In the genomic region with DNA sequence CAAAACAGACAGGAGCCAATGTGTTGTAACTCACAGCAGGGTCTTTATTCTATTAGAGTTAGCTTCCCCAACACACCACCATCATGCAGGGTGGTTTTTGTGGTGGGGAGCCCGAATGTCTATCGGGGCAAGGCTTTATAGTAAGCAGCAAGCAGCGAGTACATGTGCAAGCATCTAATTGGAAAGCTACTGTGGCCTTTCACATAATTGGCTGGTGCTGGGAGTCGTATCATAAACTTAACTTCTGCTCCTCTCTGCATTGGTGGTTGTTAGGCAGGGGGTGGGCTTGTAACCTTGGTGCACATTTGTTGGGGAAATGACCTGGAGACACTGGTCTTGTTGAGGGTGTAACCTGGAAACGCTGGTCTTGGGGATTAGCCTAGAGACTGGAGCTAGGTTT, we compare ENCODE assay signal across 23 mouse cellular contexts.
"Had no signal": no experiment of that assay in that cellular context is flagged by ENCODE, and none has a peak within 500 bp of the region (broad histone marks: within the 10 kb centered on the region; RNA-seq: fewer than 3 reads in every experiment).

No protein-coding gene starts in this region.

- H3K27ac ChIP-seq: heart, adult 2 months; heart, embryonic 10.5 days; hindbrain, embryonic 10.5 days; hindbrain, embryonic 12.5 days; hindbrain, embryonic 14.5 days; intestine, embryonic 15.5 days; left cerebral cortex, adult 2 months; limb, embryonic 10.5 days; limb, embryonic 12.5 days; liver, embryonic 13.5 days; liver, embryonic 15.5 days had no signal

- DNase-seq: gastrocnemius, postnatal 10 days; gastrocnemius, postnatal 25 days; heart, adult 2 months; heart, postnatal 10 days; heart, postnatal 4 days; kidney, adult 18-20 months; kidney, adult 8-10 months; kidney, postnatal 10 days; kidney, postnatal 25 days; kidney, postnatal 4 days; liver; liver, embryonic 13.5 days had no signal

- H3K4me2 ChIP-seq: heart, embryonic 12.5 days; hindbrain, embryonic 12.5 days; hindbrain, embryonic 14.5 days; intestine, embryonic 15.5 days; limb, embryonic 12.5 days; liver, embryonic 11.5 days; liver, embryonic 13.5 days; liver, embryonic 15.5 days had no signal

- H3K4me3 ChIP-seq: heart, adult 2 months; heart, embryonic 10.5 days; heart, embryonic 12.5 days; hindbrain, embryonic 10.5 days; hindbrain, embryonic 12.5 days; intestine, embryonic 15.5 days; left cerebral cortex, adult 2 months; limb, embryonic 10.5 days; limb, embryonic 12.5 days; liver, embryonic 13.5 days; liver, embryonic 15.5 days had no signal

- H3K36me3 ChIP-seq: heart, embryonic 10.5 days; heart, embryonic 12.5 days; hindbrain, embryonic 10.5 days; hindbrain, embryonic 12.5 days; intestine, embryonic 15.5 days; limb, embryonic 10.5 days; limb, embryonic 12.5 days; liver, embryonic 13.5 days; liver, embryonic 15.5 days had no signal

- H3K27me3 ChIP-seq: heart, embryonic 12.5 days; hindbrain, embryonic 12.5 days; intestine, embryonic 15.5 days; limb, embryonic 12.5 days; liver, embryonic 13.5 days; liver, embryonic 15.5 days had no signal
